Mouse (Mus musculus): Measurements from ENCODE around the gene Prr14l.
"Not testable (repeated sequence)": the region's sequence is repeated elsewhere in the genome, so short reads cannot be mapped to it uniquely, and the experiment has no call there.

Gene Prr14l

GRCm38 (mm10) chr5:32853731-32854507, at the start of gene Prr14l:
Prr14l (minus strand) TSS chr5:32854256.
- peak; percentile 97 for DNase-seq (ENCODE audit: low spot score)

DNA sequence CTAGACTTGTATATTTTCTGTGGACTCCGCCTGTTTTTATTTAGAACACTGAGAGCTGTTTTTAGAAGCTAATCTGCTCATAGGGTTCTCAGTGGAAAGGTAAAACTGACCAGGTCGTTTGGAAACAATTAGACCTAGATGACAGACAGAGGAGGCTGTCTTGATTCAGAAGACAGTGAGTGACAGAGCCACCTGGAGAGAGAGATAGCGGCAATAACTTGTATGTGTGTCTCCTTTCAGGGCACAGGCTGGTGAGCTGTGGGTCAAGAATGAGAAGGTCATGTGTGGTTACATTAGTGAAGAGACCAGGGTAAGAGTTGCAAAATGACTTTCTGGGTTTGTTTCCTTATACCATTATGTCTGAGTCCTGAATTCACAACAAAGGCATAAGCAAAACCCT, 32.7 kb upstream of the Prr14l start:
- no peak for DNase-seq (ENCODE audit: low spot score)

GRCm38 (mm10) chr5:32872346-32872745, 18.3 kb upstream of the Prr14l start:
- DNase-seq (ENCODE audit: low spot score): no peak

DNA sequence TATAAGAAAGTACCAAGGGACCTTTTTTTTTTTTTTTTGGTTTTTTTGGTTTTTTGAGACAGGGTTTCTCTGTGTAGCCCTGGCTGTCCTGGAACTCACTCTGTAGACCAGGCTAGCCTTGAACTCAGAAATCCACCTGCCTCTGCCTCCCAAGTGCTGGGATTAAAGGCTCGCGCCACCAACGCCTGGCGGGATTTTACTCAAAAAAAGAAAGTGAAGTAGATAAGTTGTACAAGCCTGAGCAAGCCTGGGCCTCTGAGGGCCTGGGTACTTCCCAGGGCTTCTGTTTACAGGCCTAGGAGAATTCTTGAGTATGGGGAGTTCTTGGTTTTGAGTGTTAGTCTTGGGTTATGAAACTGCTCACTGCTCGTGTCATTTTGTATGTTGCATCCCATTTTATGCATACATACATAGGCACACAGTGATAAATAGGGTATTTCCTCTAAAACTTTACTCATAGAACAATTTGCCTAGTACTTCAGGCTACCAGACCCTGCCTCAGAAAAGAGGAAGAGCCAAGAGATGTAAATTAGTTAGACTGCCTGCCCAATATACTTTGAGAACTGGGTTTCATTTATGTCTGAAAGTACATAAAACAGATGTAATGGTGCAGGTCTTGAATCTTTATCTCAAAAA, 15.5 kb upstream of the Prr14l start:
- no peak for DNase-seq (ENCODE audit: low spot score)

DNA sequence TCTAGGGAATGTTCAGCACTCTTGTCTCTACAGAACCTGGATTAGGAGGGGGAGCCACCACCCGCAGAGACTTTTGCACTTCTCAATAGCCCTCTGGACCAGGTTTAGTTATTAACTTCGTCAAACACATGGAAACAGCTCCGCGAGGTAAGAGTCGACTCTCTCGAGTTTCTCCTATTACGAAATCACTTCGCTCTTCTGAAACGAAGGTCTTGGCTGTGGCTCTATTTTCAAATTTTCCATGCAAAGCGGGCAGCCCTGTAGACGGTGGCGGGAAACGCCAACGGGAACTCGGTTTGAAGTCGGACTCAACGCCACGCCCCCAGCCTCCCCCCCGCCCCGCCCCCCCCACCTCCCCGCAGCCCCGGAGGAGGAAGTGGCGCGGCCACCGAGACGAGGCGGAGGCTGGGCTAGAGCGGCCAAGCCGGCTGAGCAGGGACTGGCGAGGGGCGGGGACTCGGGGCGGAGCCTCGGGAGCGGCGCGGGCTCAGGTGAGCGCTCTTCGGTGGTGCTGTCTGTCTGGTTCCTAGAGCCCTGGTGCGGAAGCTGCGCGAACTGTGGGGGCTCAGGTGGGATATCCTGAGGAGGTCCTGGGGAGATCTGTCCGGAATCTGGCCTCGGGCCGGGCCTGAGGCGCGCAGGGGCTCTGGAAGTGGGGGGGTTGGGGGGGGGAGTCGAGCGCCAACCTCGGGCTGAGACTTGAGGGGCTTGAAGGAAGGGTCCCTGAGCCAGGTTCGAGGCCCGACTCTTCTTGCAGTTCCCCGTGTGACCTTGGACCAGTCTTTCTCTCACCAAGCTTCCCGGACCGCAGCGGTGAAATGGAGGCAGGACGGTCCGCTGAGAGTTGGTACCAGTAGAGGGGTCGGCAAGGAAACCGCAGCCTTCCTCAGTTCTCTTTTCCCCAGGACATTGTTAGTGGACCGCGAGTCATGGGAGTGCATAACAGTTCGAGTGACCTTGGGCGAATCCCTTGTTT, 9.5 kb upstream of the Prr14l start, which contains the start of gene Depdc5:
Gene Depdc5, plus strand, starts transcription at position 449 of the 976 bp plus-strand sequence.
- peak; percentile 96 for DNase-seq (ENCODE audit: low spot score)

- no peak for DNase-seq (ENCODE audit: low spot score)
These were observed 8.5 kb upstream of the Prr14l start for GRCm38 (mm10) chr5:32862469-32863132.

GRCm38 (mm10) chr5:32861082-32861481, 7.0 kb upstream of the Prr14l start:
- no peak for DNase-seq (ENCODE audit: low spot score)

- DNase-seq (ENCODE audit: low spot score): peak; percentile 67
These were observed 3.7 kb upstream of the Prr14l start for GRCm38 (mm10) chr5:32857781-32858220.

GRCm38 (mm10) chr5:32855274-32855673, 1.2 kb upstream of the Prr14l start:
- DNase-seq (ENCODE audit: low spot score): not testable (repeated sequence)

DNA sequence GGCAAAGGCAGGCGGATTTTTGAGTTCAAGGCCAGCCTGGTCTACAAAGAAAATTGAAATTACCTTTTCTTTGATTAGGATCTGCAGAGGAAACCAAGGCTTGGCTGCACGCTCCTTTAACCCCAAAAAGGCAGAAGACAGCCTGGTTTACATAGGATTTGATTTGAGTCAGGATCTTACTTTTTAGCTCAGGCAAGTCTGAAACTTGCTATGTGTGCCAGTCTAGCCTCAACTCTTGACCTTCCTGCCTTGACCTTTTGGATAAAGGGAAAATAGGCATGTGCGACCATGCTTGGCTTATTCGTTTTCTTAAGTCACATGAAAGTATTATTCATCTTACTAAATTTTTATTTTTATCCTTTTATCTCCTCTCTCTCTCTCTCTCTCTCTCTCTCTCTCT, 762 bp upstream of the Prr14l start:
- no peak for DNase-seq (ENCODE audit: low spot score)

DNA sequence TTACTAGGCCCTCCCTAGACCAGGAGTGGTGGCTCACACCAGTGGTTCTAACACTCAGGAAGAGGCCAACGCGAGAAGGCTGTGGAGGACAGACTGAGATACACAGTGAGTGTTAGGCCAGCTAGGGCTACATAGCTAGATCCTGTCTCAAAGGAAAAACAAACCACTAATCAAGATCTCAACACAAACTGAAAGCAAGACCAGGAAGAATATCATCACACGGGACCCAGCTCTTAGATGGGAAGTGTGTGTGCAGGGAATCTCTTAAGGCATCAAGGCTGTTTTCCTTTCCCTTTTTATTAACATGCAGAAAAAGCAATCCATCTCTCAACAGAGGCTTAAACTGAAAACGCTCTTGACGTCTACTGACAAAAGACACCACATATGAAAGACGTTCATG, 2.0 kb downstream of the Prr14l start:
- no peak for DNase-seq (ENCODE audit: low spot score)

- DNase-seq (ENCODE audit: low spot score): not testable (repeated sequence)
These were observed 4.5 kb downstream of the Prr14l start for GRCm38 (mm10) chr5:32849580-32849979.

- DNase-seq (ENCODE audit: low spot score): no peak
These were observed 4.9 kb downstream of the Prr14l start for GRCm38 (mm10) chr5:32849178-32849577.

DNA sequence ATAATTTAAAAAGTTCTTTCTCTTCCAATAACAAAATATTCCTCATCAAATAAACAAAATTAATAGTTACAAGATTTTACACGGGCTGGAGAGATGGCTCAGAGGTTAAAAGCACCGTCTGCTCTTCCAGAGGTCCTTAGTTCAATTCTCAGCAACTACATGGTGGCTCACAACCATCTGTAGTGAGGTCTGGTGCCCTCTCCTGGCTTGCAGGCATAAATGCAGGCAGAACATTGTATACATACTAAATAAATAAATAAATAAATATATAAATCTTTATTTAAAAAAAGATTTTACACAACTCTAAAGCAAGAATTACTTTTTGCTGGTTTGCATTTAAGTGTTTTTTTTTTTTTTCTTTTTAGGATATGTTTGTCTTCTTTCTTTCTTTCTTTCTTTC, 14.0 kb downstream of the Prr14l start:
- no peak for DNase-seq (ENCODE audit: low spot score)

- DNase-seq (ENCODE audit: low spot score): no peak
These were observed 17.1 kb downstream of the Prr14l start for GRCm38 (mm10) chr5:32836976-32837375.

GRCm38 (mm10) chr5:32834497-32834896, 19.6 kb downstream of the Prr14l start:
- no peak for DNase-seq (ENCODE audit: low spot score)

DNA sequence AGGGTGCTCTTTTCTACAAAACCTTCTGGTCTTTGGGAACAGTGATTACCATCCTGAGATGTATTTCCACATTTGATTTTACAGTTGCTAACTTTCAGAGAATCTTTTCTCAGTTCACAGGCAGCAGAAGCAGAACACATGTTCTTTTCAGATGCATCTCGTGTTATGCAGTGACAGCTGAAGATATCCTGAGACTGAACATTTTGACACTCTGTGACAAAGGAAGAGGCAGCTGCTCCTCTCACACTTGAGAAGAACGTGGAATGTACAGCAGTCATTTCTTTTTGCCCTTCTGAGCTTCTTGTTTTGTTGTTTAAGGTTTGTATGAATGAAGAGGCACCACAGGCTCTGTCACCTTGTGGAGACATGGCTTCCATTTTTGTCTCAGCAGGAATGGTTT, 24.0 kb downstream of the Prr14l start:
- DNase-seq (ENCODE audit: low spot score): no peak

GRCm38 (mm10) chr5:32828766-32829165, 25.3 kb downstream of the Prr14l start:
- not testable (repeated sequence) for DNase-seq (ENCODE audit: low spot score)

DNA sequence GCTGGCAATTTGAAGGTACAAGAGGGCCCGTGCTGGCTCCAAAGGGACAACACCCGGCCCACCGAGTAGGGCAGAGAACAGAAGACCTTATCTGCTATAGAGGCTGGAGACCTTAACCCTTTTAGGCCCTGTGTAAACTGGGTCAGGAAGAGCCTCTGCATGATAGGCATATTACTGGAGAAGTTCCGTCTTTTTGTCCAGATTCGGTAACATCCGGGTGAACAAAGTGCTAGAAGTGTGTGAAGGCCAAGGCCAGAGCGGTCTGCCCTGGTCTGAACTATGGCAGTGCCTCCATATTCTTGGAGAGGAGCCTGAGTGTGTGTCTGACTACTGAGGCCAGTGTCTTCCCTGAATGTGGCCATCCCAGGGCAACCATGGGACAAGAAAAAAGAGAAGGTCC, 27.0 kb downstream of the Prr14l start, which contains the start of gene Gm20671:
Gene Gm20671, minus strand, starts transcription at position 101 of the 400 bp plus-strand sequence.
- no peak for DNase-seq (ENCODE audit: low spot score)

DNA sequence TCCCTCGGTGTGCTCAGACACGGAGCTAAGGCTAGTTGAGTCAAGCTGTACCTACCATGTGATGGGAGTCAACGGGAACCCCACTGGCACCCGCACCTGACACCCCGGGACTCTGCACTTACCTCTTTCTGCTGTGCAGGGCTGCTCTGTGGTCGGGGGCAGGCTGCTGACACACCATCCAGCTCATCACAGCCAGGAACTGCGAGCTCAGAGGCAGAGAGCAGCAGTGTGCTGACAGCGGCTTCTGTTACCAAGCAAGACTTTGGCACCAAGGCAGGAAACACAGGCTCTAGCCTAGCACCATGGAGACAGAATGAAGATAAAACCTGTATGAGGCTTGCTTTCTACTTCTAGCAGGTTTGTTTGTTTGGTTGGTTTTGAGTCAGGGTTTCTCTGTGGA, 33.6 kb downstream of the Prr14l start:
- DNase-seq (ENCODE audit: low spot score): no peak

DNA sequence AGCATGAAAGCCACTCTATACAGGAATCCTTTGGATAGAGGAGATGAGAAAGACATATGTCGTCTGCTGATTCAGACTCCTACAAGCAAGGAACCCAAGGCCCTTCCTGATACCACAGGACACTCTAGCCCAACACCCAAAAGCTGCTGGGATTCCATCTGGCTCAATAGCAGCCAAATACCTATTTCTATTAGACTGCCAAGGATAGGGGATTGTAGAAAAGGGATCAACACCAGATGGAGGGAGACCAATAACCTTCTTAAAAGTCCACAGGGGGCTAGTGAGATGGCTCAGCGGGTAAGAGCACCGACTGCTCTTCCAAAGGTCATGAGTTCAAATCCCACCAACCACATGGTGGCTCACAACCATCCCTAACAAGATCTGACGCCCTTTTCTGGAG, 38.7 kb downstream of the Prr14l start:
- DNase-seq (ENCODE audit: low spot score): no peak

DNA sequence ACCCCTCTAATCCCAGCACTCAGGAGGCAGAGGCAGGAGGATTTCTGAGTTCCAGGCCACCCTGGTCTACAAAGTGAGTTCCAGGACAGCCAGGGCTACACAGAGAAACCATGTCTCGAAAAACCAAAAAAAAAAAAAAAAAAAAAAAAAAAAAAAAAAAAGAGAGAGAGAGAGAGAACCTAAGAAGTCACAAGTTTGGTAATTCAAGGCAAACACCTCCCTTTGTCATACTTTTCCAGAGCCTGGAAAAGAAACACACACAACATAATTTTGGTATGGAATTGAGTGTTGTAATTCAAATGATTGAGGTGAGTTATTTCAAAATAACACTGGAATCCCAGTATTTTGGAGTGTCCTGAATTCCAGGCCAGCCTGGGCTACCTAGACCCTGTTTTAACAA, 67.6 kb downstream of the Prr14l start:
- not testable (repeated sequence) for DNase-seq (ENCODE audit: low spot score)
